ENCODE assay signal across 11 mouse cellular contexts in the genomic region with DNA sequence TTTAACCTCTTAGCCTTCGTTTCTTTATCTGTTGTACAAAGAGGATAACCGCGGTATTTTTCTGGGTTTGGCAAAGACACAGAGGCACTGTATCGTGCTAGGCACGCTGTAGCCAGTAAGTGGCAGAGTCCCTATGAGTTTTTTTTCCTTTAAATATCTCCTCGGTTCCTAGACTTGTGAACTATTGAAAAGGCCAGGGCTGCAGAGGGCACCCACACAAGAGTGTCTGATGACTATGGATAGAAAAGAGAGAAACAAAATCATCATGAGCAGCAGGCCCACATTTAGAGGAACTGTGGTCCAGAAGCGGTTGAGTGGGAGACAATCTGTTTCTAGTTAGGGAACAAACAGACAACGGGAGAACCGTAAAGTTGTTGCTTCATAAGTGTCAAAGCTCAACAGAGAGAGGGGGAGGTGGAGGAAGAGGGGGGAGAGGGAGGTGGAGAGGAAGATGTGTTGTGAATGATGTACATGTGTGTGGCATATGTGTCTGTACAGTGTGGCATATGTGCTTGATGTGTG. TPM values are rescaled to one million over a fixed set of nuclear protein-coding genes. Genes with fewer than 3 reads are reported as not detected.
DNase-seq lines count a peak whose midpoint lies in the region; ATAC-seq and TF ChIP-seq lines count a peak whose summit lies in the region.
"Had no signal": no experiment of that assay in that cellular context is flagged by ENCODE, and none has a peak within 500 bp of the region (broad histone marks: within the 10 kb centered on the region; RNA-seq: fewer than 3 reads in every experiment).

No protein-coding gene starts in this region.

- no peaks in the 10 kb centered on the region for H3K79me2 ChIP-seq in myocyte (ENCODE audit: control insufficient read depth, insufficient read depth)

- no peak for TF ChIP-seq POLR2A in myocyte (IDR thresholded peaks at IDR 0.05; ENCODE audit: insufficient read length, low read depth)

- H3K4me2 ChIP-seq in liver, embryonic 12.5 days, result no peak overlapping the region
- no peak overlapping the region for H3K4me2 ChIP-seq in liver, embryonic 11.5 days
- H3K4me2 ChIP-seq in intestine, postnatal 0 days (replicated peaks; ENCODE audit: low read depth), result no peak overlapping the region
- peak overlapping the region; percentile 1 for H3K4me2 ChIP-seq in myocyte (ENCODE audit: low read depth)
- H3K4me2 ChIP-seq: neural tube, embryonic 15.5 days had no signal

- peak overlapping the region; percentile 79 for H3K27ac ChIP-seq in liver, embryonic 12.5 days
- H3K27ac ChIP-seq in liver, embryonic 11.5 days (ENCODE audit: low read depth, low read length), result no peak overlapping the region; the same call in 1 of the 2 replicates
- H3K27ac ChIP-seq in intestine, postnatal 0 days (ENCODE audit: low read depth, low read length), result peak overlapping the region; percentile 84; the same call in 1 of the 2 replicates
- H3K27ac ChIP-seq: neural tube, embryonic 15.5 days had no signal

- H3K4me3 ChIP-seq in liver, embryonic 12.5 days, result no peak overlapping the region
- H3K4me3 ChIP-seq in liver, embryonic 11.5 days (ENCODE audit: low read depth, low read length), result no peak overlapping the region
- no peak overlapping the region for H3K4me3 ChIP-seq in intestine, postnatal 0 days (ENCODE audit: low read depth, low read length)
- no peak overlapping the region for H3K4me3 ChIP-seq in myocyte
- H3K4me3 ChIP-seq: neural tube, embryonic 15.5 days had no signal

- no peaks in the 10 kb centered on the region for H3K36me3 ChIP-seq in liver, embryonic 12.5 days
- H3K36me3 ChIP-seq in liver, embryonic 11.5 days (ENCODE audit: control insufficient read depth, insufficient read depth, low read length), result no peaks in the 10 kb centered on the region
- no peaks in the 10 kb centered on the region for H3K36me3 ChIP-seq in intestine, postnatal 0 days (ENCODE audit: control insufficient read depth, insufficient read depth)
- H3K36me3 ChIP-seq in myocyte (ENCODE audit: control insufficient read depth, insufficient read depth), result no peaks in the 10 kb centered on the region
- H3K36me3 ChIP-seq: neural tube, embryonic 15.5 days had no signal

- peaks cover 75% of the 10 kb centered on the region for H3K4me1 ChIP-seq in liver, embryonic 12.5 days
- peaks cover 55% of the 10 kb centered on the region for H3K4me1 ChIP-seq in liver, embryonic 11.5 days (replicated peaks; ENCODE audit: control insufficient read depth, insufficient read depth, low read length)
- H3K4me1 ChIP-seq in intestine, postnatal 0 days (replicated peaks; ENCODE audit: control insufficient read depth, insufficient read depth, low read length), result peaks cover 41% of the 10 kb centered on the region

- DNase-seq in liver, embryonic 11.5 days (ENCODE audit: low spot score), result no peak
- peak; percentile 71 for DNase-seq in brain, adult 2 months (ENCODE audit: low read depth, low spot score)
- no peak for DNase-seq in right cerebral cortex, postnatal 25 days
- no peak for DNase-seq in ovary, postnatal 10 days (ENCODE audit: low spot score)
- DNase-seq in kidney, adult 9 months, result no peak
- DNase-seq: adrenal gland, adult 2 months; kidney, adult 2 months had no signal

- no peak for ATAC-seq in liver, embryonic 12.5 days
- ATAC-seq in liver, embryonic 11.5 days (replicated peaks; ENCODE audit: low FRiP score), result no peak
- ATAC-seq in intestine, postnatal 0 days, result no peak

- no peaks in the 10 kb centered on the region for H3K9me3 ChIP-seq in liver, embryonic 12.5 days (replicated peaks)
- no peaks in the 10 kb centered on the region for H3K9me3 ChIP-seq in liver, embryonic 11.5 days (ENCODE audit: control insufficient read depth, low read length)
- no peaks in the 10 kb centered on the region for H3K9me3 ChIP-seq in intestine, postnatal 0 days (ENCODE audit: control insufficient read depth)
- H3K9me3 ChIP-seq: neural tube, embryonic 15.5 days had no signal

- 45% methylated on average over 9 of the region's 9 CpGs for WGBS in liver, embryonic 12.5 days (ENCODE audit: insufficient replicate concordance)
- WGBS in liver, embryonic 11.5 days, result 54% methylated on average over 9 of the region's 9 CpGs
- 44% methylated on average over 9 of the region's 9 CpGs for WGBS in intestine, postnatal 0 days

- TF ChIP-seq CTCF in intestine, postnatal 0 days (IDR thresholded peaks at IDR 0.05; ENCODE audit: low read depth), result no peak

- no peaks in the 10 kb centered on the region for H3K27me3 ChIP-seq in liver, embryonic 12.5 days (replicated peaks)
- no peaks in the 10 kb centered on the region for H3K27me3 ChIP-seq in liver, embryonic 11.5 days (replicated peaks; ENCODE audit: control insufficient read depth, insufficient read depth, low read length)
- no peaks in the 10 kb centered on the region for H3K27me3 ChIP-seq in intestine, postnatal 0 days (replicated peaks; ENCODE audit: control insufficient read depth, insufficient read depth, low read length)
- H3K27me3 ChIP-seq in myocyte (ENCODE audit: control insufficient read depth, insufficient read depth, insufficient read length), result no peaks in the 10 kb centered on the region
- H3K27me3 ChIP-seq: neural tube, embryonic 15.5 days had no signal

- H3K9ac ChIP-seq in liver, embryonic 12.5 days, result no peak overlapping the region
- H3K9ac ChIP-seq in liver, embryonic 11.5 days (ENCODE audit: low read depth, low read length), result no peak overlapping the region
- no peak overlapping the region for H3K9ac ChIP-seq in intestine, postnatal 0 days (ENCODE audit: low read depth, low read length)
- H3K9ac ChIP-seq: neural tube, embryonic 15.5 days had no signal

- no peak overlapping the region for H3ac ChIP-seq in myocyte (ENCODE audit: control insufficient read depth, insufficient read length)

TF ChIP-seq in myocyte, 11 proteins besides CTCF, POLR2A, EP300 and RAD21:
- no peak for TF ChIP-seq USF1 (IDR thresholded peaks at IDR 0.05; ENCODE audit: low read depth)
- no peak for TF ChIP-seq MAX (IDR thresholded peaks at IDR 0.05; ENCODE audit: low read depth)
- no peak for TF ChIP-seq SRF (IDR thresholded peaks at IDR 0.05; ENCODE audit: control insufficient read depth, insufficient read length, low read depth)
- TF ChIP-seq E2F4 (IDR thresholded peaks at IDR 0.05; ENCODE audit: insufficient read depth), result no peak
- no peak for TF ChIP-seq MYOG (IDR thresholded peaks at IDR 0.05; ENCODE audit: control insufficient read depth in 1 of 3, insufficient read depth in 1 of 3, insufficient read length in 2 of 3, low read depth in 2 of 3)
- TF ChIP-seq TCF3 (IDR thresholded peaks at IDR 0.05; ENCODE audit: insufficient read length, low read depth), result no peak
- TF ChIP-seq REST (IDR thresholded peaks at IDR 0.05; ENCODE audit: insufficient read depth, insufficient read length), result no peak
- TF ChIP-seq TCF12 (IDR thresholded peaks at IDR 0.05; ENCODE audit: insufficient read depth, poor library complexity, severe bottlenecking), result no peak
- TF ChIP-seq MYOD1 (IDR thresholded peaks at IDR 0.05; ENCODE audit: control insufficient read depth in 1 of 3, insufficient read length in 2 of 3, low read depth in 2 of 3), result no peak

RNA-seq across cellular contexts. Expression of a gene that starts 0.9 kb away (rescaled TPM):
- polyA plus RNA-seq in liver, embryonic 12.5 days (2016; fragmentation: Nextera tagmentation; extraction: Ambion mirVana), result 24.2 and 24.4 TPM in 2 replicates
- 48.2 and 50.1 TPM in 2 replicates for polyA plus RNA-seq in liver, embryonic 11.5 days (2014; fragmentation: Nextera tagmentation; extraction: Ambion mirVana)
- polyA plus RNA-seq in intestine, postnatal 0 days (2015; fragmentation: Nextera tagmentation; extraction: Ambion mirVana), result 65.5 and 75.2 TPM in 2 replicates
- polyA plus RNA-seq in myocyte (2012; fragmentation: generic; extraction: Trizol), result 8.4 TPM

RNA-seq across cellular contexts. Expression of a gene that starts 51.2 kb away (rescaled TPM):
- 26.4 and 27.1 TPM in 2 replicates for polyA plus RNA-seq in liver, embryonic 12.5 days (2016; fragmentation: Nextera tagmentation; extraction: Ambion mirVana)
- 48.6 and 53.8 TPM in 2 replicates for polyA plus RNA-seq in liver, embryonic 11.5 days (2014; fragmentation: Nextera tagmentation; extraction: Ambion mirVana)
- 26.1 and 33.3 TPM in 2 replicates for polyA plus RNA-seq in intestine, postnatal 0 days (2015; fragmentation: Nextera tagmentation; extraction: Ambion mirVana)
- polyA plus RNA-seq in myocyte (2012; fragmentation: generic; extraction: Trizol), result 11.4 TPM

RNA-seq across cellular contexts. Expression of a gene that starts 51.5 kb away (rescaled TPM):
- polyA plus RNA-seq in liver, embryonic 12.5 days (2016; fragmentation: Nextera tagmentation; extraction: Ambion mirVana), result 64.0 and 65.8 TPM in 2 replicates
- polyA plus RNA-seq in liver, embryonic 11.5 days (2014; fragmentation: Nextera tagmentation; extraction: Ambion mirVana), result 95.9 and 103 TPM in 2 replicates
- 71.7 and 75.7 TPM in 2 replicates for polyA plus RNA-seq in intestine, postnatal 0 days (2015; fragmentation: Nextera tagmentation; extraction: Ambion mirVana)
- polyA plus RNA-seq in myocyte (2012; fragmentation: generic; extraction: Trizol), result 31.0 TPM
